28 mouse cellular contexts compared by ENCODE assay signal in genomic region chr9:14150288-14150687, GRCm38 (mm10).
DNase-seq lines count a peak whose midpoint lies in the region; ATAC-seq and TF ChIP-seq lines count a peak whose summit lies in the region.
"Had no signal": no experiment of that assay in that cellular context is flagged by ENCODE, and none has a peak within 500 bp of the region (broad histone marks: within the 10 kb centered on the region; RNA-seq: fewer than 3 reads in every experiment).

No protein-coding gene starts in this region.

- no peaks in the 10 kb centered on the region for H3K36me3 ChIP-seq in limb, embryonic 13.5 days
- H3K36me3 ChIP-seq in limb, embryonic 10.5 days = no peaks in the 10 kb centered on the region
- H3K36me3 ChIP-seq in embryonic facial prominence, embryonic 13.5 days = no peaks in the 10 kb centered on the region
- no peaks in the 10 kb centered on the region for H3K36me3 ChIP-seq in limb, embryonic 14.5 days (ENCODE audit: control insufficient read depth, insufficient read depth, low read length)
- H3K36me3 ChIP-seq in forebrain, embryonic 15.5 days = no peaks in the 10 kb centered on the region
- H3K36me3 ChIP-seq: forebrain, embryonic 10.5 days; G1E; hindbrain, embryonic 10.5 days; hindbrain, embryonic 13.5 days; intestine, embryonic 15.5 days had no signal

- no peak overlapping the region for H3K9ac ChIP-seq in limb, embryonic 13.5 days
- H3K9ac ChIP-seq in embryonic facial prominence, embryonic 13.5 days = no peak overlapping the region
- H3K9ac ChIP-seq in limb, embryonic 14.5 days (ENCODE audit: low read depth, low read length, severe bottlenecking) = no peak overlapping the region
- no peak overlapping the region for H3K9ac ChIP-seq in forebrain, embryonic 15.5 days (replicated peaks)
- H3K9ac ChIP-seq: forebrain, embryonic 13.5 days; forebrain, postnatal 0 days; hindbrain, embryonic 13.5 days; intestine, embryonic 15.5 days had no signal

- no peak overlapping the region for H3K4me3 ChIP-seq in limb, embryonic 13.5 days
- H3K4me3 ChIP-seq in limb, embryonic 10.5 days = no peak overlapping the region
- no peak overlapping the region for H3K4me3 ChIP-seq in embryonic facial prominence, embryonic 13.5 days
- no peak overlapping the region for H3K4me3 ChIP-seq in limb, embryonic 14.5 days (replicated peaks; ENCODE audit: low read length)
- H3K4me3 ChIP-seq in forebrain, embryonic 15.5 days = no peak overlapping the region
- H3K4me3 ChIP-seq: forebrain, embryonic 10.5 days; forebrain, embryonic 13.5 days; gastrocnemius, adult 2 months; hindbrain, embryonic 10.5 days; hindbrain, embryonic 13.5 days; intestine, embryonic 15.5 days had no signal

- intact Hi-C loops in heart, postnatal 14 days (cut with DNase I) = no loop called here

- H3K27ac ChIP-seq in limb, embryonic 13.5 days = no peak overlapping the region
- no peak overlapping the region for H3K27ac ChIP-seq in limb, embryonic 10.5 days
- H3K27ac ChIP-seq in embryonic facial prominence, embryonic 13.5 days = peak overlapping the region; percentile 44; the same call in 1 of the 2 replicates
- H3K27ac ChIP-seq in limb, embryonic 14.5 days (replicated peaks; ENCODE audit: low read depth, low read length) = no peak overlapping the region
- H3K27ac ChIP-seq in forebrain, embryonic 15.5 days (replicated peaks) = no peak overlapping the region
- H3K27ac ChIP-seq: forebrain, embryonic 10.5 days; forebrain, embryonic 13.5 days; gastrocnemius, adult 2 months; hindbrain, embryonic 10.5 days; hindbrain, embryonic 13.5 days; intestine, embryonic 15.5 days had no signal

- H3K4me1 ChIP-seq in limb, embryonic 13.5 days = peaks cover 4% of the 10 kb centered on the region; the same call in 1 of the 2 replicates
- no peaks in the 10 kb centered on the region for H3K4me1 ChIP-seq in limb, embryonic 10.5 days
- H3K4me1 ChIP-seq in embryonic facial prominence, embryonic 13.5 days = peaks cover 15% of the 10 kb centered on the region
- no peaks in the 10 kb centered on the region for H3K4me1 ChIP-seq in limb, embryonic 14.5 days (ENCODE audit: control insufficient read depth, insufficient read depth, low read length)
- no peaks in the 10 kb centered on the region for H3K4me1 ChIP-seq in forebrain, embryonic 15.5 days
- H3K4me1 ChIP-seq: forebrain, embryonic 10.5 days; forebrain, embryonic 13.5 days; hindbrain, embryonic 10.5 days; hindbrain, embryonic 13.5 days; intestine, embryonic 15.5 days had no signal

- 0 out of 2 replicates have a peak, but pooled peaks cover 5% of the 10 kb centered on the region for H3K27me3 ChIP-seq in limb, embryonic 13.5 days
- no peaks in the 10 kb centered on the region for H3K27me3 ChIP-seq in limb, embryonic 10.5 days (ENCODE audit: low read depth, poor library complexity, severe bottlenecking)
- H3K27me3 ChIP-seq in embryonic facial prominence, embryonic 13.5 days = no peaks in the 10 kb centered on the region
- H3K27me3 ChIP-seq in limb, embryonic 14.5 days (ENCODE audit: control insufficient read depth, insufficient read depth, low read length) = no peaks in the 10 kb centered on the region
- H3K27me3 ChIP-seq in forebrain, embryonic 15.5 days = no peaks in the 10 kb centered on the region
- H3K27me3 ChIP-seq: CH12.LX; forebrain, embryonic 13.5 days; hindbrain, embryonic 13.5 days; intestine, embryonic 15.5 days had no signal

- 0 out of 2 replicates have a peak, but pooled peaks have one; percentile 19 for ATAC-seq in limb, embryonic 13.5 days (ENCODE audit: low FRiP score, low read depth)
- ATAC-seq in embryonic facial prominence, embryonic 13.5 days (ENCODE audit: insufficient number of reproducible peaks, insufficient read depth, low FRiP score, low TSS enrichment, low read depth) = peak; percentile 78; the same call in 1 of the 2 replicates
- no peak for ATAC-seq in limb, embryonic 14.5 days (ENCODE audit: low FRiP score, low read depth)
- no peak for ATAC-seq in forebrain, embryonic 15.5 days (replicated peaks)
- ATAC-seq: forebrain, embryonic 13.5 days; forebrain, postnatal 0 days; hindbrain, embryonic 16.5 days; intestine, embryonic 15.5 days had no signal

- WGBS in limb, embryonic 13.5 days = 46% methylated on average over 9 of the region's 9 CpGs
- 77% methylated on average over 9 of the region's 9 CpGs for WGBS in limb, embryonic 10.5 days
- 27% methylated on average over 9 of the region's 9 CpGs for WGBS in embryonic facial prominence, embryonic 13.5 days
- WGBS in limb, embryonic 14.5 days = 37% methylated on average over 9 of the region's 9 CpGs
- WGBS in forebrain, embryonic 15.5 days = 89% methylated on average over 9 of the region's 9 CpGs

- H3K4me2 ChIP-seq in limb, embryonic 13.5 days (replicated peaks) = no peak overlapping the region
- H3K4me2 ChIP-seq in embryonic facial prominence, embryonic 13.5 days = no peak overlapping the region
- no peak overlapping the region for H3K4me2 ChIP-seq in limb, embryonic 14.5 days (replicated peaks; ENCODE audit: low read depth, low read length, severe bottlenecking)
- no peak overlapping the region for H3K4me2 ChIP-seq in forebrain, embryonic 15.5 days (replicated peaks)
- H3K4me2 ChIP-seq: forebrain, embryonic 13.5 days; heart, embryonic 11.5 days; hindbrain, embryonic 13.5 days; intestine, embryonic 15.5 days had no signal

- DNase-seq in limb, embryonic 10.5 days (ENCODE audit: low spot score) = no peak
- peak; percentile 45 for DNase-seq in limb, embryonic 14.5 days (ENCODE audit: low spot score)
- no peak for DNase-seq in heart, postnatal 14 days
- DNase-seq: adrenal gland, adult 2 months; adrenal gland, postnatal 14 days; B cell, adult 2 months; cerebellum, adult 11 months; cerebellum, adult 2 months; cerebellum, postnatal 10 days; cerebellum, postnatal 36 days; forebrain, postnatal 0 days; gastrocnemius, adult 2 months; gastrocnemius, postnatal 14 days; heart, adult 11 months; heart, postnatal 36 days; kidney, adult 11 months had no signal

- no peaks in the 10 kb centered on the region for H3K9me3 ChIP-seq in limb, embryonic 13.5 days
- no peaks in the 10 kb centered on the region for H3K9me3 ChIP-seq in limb, embryonic 10.5 days (replicated peaks)
- no peaks in the 10 kb centered on the region for H3K9me3 ChIP-seq in embryonic facial prominence, embryonic 13.5 days
- H3K9me3 ChIP-seq in limb, embryonic 14.5 days (ENCODE audit: control insufficient read depth, low read length) = no peaks in the 10 kb centered on the region
- H3K9me3 ChIP-seq in forebrain, embryonic 15.5 days = no peaks in the 10 kb centered on the region
- H3K9me3 ChIP-seq: forebrain, embryonic 10.5 days; forebrain, embryonic 13.5 days; G1E; hindbrain, embryonic 10.5 days; hindbrain, embryonic 13.5 days; intestine, embryonic 15.5 days had no signal

- no peak for TF ChIP-seq POLR2A in limb, embryonic 14.5 days (IDR thresholded peaks at IDR 0.05; ENCODE audit: borderline replicate concordance, extremely low read depth, insufficient read depth, insufficient read length)

Comparison
In these comparisons a context has a peak if more than half of its experiments do, and no peak if none do; other contexts are left out.
1. ATAC-seq: peak in limb, embryonic 13.5 days (single experiment) and embryonic facial prominence, embryonic 13.5 days (single experiment); none in limb, embryonic 14.5 days (single experiment) and forebrain, embryonic 15.5 days (single experiment).